Mouse (Mus musculus): Measurements from ENCODE around the gene Fam205c.

DNA sequence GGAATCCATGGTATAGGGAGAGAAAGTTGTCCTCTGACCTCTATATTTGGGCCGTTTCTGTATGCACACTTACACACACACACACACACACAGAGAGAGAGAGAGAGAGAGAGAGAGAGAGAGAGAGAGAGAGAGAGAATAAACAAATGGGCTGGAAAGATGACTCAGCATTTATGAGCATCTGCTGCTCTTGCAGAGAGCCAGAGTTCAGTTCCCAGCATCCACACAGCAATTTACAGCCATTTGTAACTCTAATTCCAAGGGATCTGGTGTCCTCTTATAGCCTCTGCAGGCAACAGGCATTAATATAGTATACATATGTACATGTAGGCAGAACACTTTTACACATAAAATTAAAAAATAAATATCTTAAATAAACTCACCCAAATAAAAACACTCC lies 29.9 kb upstream of the Fam205c start:
- TF ChIP-seq GATA2 (IDR thresholded peaks at IDR 0.05; ENCODE audit: borderline replicate concordance, low read depth, low read length) (no peak), GATA1 (IDR thresholded peaks at IDR 0.05; ENCODE audit: borderline replicate concordance, low read length) (no peak), CTCF (IDR thresholded peaks at IDR 0.05; ENCODE audit: low read depth, low read length) (no peak), POLR2AphosphoS5 (IDR thresholded peaks at IDR 0.05; ENCODE audit: insufficient replicate concordance, low read depth, low read length) (no peak)

Measured in G1E (cell line).